Mouse (Mus musculus) heart, postnatal 0 days (tissue): Measurements from ENCODE around the gene Rusc2.

Source experiments
- CTCF ChIP-seq: IDR thresholded peaks from 2 replicates; pipeline ENCODE4 v1.5.1; 2016; ENCODE audit warnings: antibody characterized with exemption, control low read depth, low read depth
- EP300 ChIP-seq: IDR thresholded peaks from 2 replicates; pipeline ENCODE4 v1.6.1; 2016; ENCODE audit warnings: antibody characterized with exemption, low read depth

GRCm38 (mm10) chr4:43427501-43428179 lies 45.9 kb downstream of the Rusc2 start:
- TF ChIP-seq CTCF (no peak), EP300 (no peak)
